Mouse (Mus musculus) neural tube, embryonic 12.5 days (tissue): ENCODE measurements around the gene Slit3. TPM values are rescaled to one million over a fixed set of nuclear protein-coding genes. Genes with fewer than 3 reads are reported as not detected.

Experiments
- ATAC-seq: fragments of 200-750 bp; cut with Nextera tagmentation; 2 replicates; pipeline ENCODE4 v1.8.0; 2017; ENCODE audit warnings: low read depth, mild to moderate bottlenecking, moderate TSS enrichment, moderate library complexity; ENCODE audit not compliant: low FRiP score
- H3K27ac ChIP-seq: fragments of 300-500 bp; sonication (generic); 2 replicates; pipeline ENCODE4 v1.5.1; 2016
- H3K27me3 ChIP-seq: fragments of 300-500 bp; sonication (generic); replicated peaks from 2 replicates; pipeline ENCODE4 v1.6.1; 2016; ENCODE audit warnings: mild to moderate bottlenecking
- H3K36me3 ChIP-seq: fragments of 300-500 bp; sonication (generic); 2 replicates; pipeline ENCODE4 v1.6.1; 2016; ENCODE audit warnings: mild to moderate bottlenecking
- H3K4me1 ChIP-seq: fragments of 300-500 bp; sonication (generic); 2 replicates; pipeline ENCODE4 v1.6.1; 2016
- H3K4me2 ChIP-seq: fragments of 300-500 bp; sonication (generic); replicated peaks from 2 replicates; pipeline ENCODE4 v1.6.1; 2016; ENCODE audit warnings: mild to moderate bottlenecking
- H3K4me3 ChIP-seq: fragments of 300-500 bp; sonication (generic); 2 replicates; pipeline ENCODE4 v1.5.1; 2016
- H3K9ac ChIP-seq: fragments of 300-500 bp; sonication (generic); 2 replicates; pipeline ENCODE4 v1.6.1; 2016; ENCODE audit warnings: mild to moderate bottlenecking
- H3K9me3 ChIP-seq: fragments of 300-500 bp; sonication (generic); 2 replicates; pipeline ENCODE4 v1.6.1; 2016; ENCODE audit warnings: mild to moderate bottlenecking
- whole genome bisulfite sequencing: fragments of 180-500 bp; shearing (Covaris S2); methylation state at CpG from one replicate; pipeline ENCODE4 v1.1.7; 2016; 5-methylcytosine and 5-hydroxymethylcytosine counted together
- polyA plus RNA-seq: library from polyadenylated mRNA; unstranded; fragments of >200 nt; fragmentation: Nextera tagmentation; extraction: Ambion mirVana; gene quantifications from 2 replicates; pipeline ENCODE4 v1.2.1, GENCODE M21; 2016

Gene Slit3
- polyA plus RNA-seq, 1 experiment from 2014 or later = 65.0 TPM

GRCm38 (mm10) chr11:35167176-35167575, 46.2 kb downstream of the Slit3 start:
- no peak for ATAC-seq
- H3K4me3 ChIP-seq = no peak overlapping the region
- no peak overlapping the region for H3K27ac ChIP-seq
- H3K4me2 ChIP-seq = no peak overlapping the region
- H3K36me3 ChIP-seq = no peaks in the 10 kb centered on the region
- 83% methylated on average over 8 of the region's 8 CpGs for WGBS
- no peaks in the 10 kb centered on the region for H3K9me3 ChIP-seq
- H3K27me3 ChIP-seq = no peaks in the 10 kb centered on the region
- no peaks in the 10 kb centered on the region for H3K4me1 ChIP-seq
- H3K9ac ChIP-seq = no peak overlapping the region

- Histone ChIP-seq H3K27me3 (no peaks in the 10 kb centered on the region), H3K9me3 (no peaks in the 10 kb centered on the region), H3K4me2 (no peak overlapping the region), H3K4me3 (no peak overlapping the region), H3K27ac (no peak overlapping the region), H3K9ac (no peak overlapping the region), H3K4me1 (no peaks in the 10 kb centered on the region), H3K36me3 (no peaks in the 10 kb centered on the region)
- no peak for ATAC-seq
- WGBS = 89% methylated on average over 6 of the region's 6 CpGs
These were observed 50.5 kb downstream of the Slit3 start for GRCm38 (mm10) chr11:35171505-35171904.

GRCm38 (mm10) chr11:35177564-35177963, 56.5 kb downstream of the Slit3 start:
- no peak overlapping the region for H3K4me2 ChIP-seq
- H3K27me3 ChIP-seq = 0 out of 2 replicates have a peak, but pooled peaks cover 4% of the 10 kb centered on the region
- no peak overlapping the region for H3K9ac ChIP-seq
- 84% methylated on average over 7 of the region's 7 CpGs for WGBS
- H3K36me3 ChIP-seq = no peaks in the 10 kb centered on the region
- no peaks in the 10 kb centered on the region for H3K9me3 ChIP-seq
- no peak overlapping the region for H3K4me3 ChIP-seq
- H3K27ac ChIP-seq = no peak overlapping the region
- no peaks in the 10 kb centered on the region; the same call in 1 of the 2 replicates for H3K4me1 ChIP-seq
- ATAC-seq = no peak

- H3K4me1 ChIP-seq = no peaks in the 10 kb centered on the region; the same call in 1 of the 2 replicates
- H3K9ac ChIP-seq = no peak overlapping the region
- WGBS = 45% methylated on average over 24 of the region's 24 CpGs
- H3K27ac ChIP-seq = no peak overlapping the region
- ATAC-seq = no peak
- H3K4me2 ChIP-seq = peak overlapping the region; percentile 35
- no peak overlapping the region for H3K4me3 ChIP-seq
- H3K9me3 ChIP-seq = no peaks in the 10 kb centered on the region
- 0 out of 2 replicates have a peak, but pooled peaks cover 4% of the 10 kb centered on the region for H3K27me3 ChIP-seq
- no peaks in the 10 kb centered on the region for H3K36me3 ChIP-seq
These were observed 57.3 kb downstream of the Slit3 start for GRCm38 (mm10) chr11:35178144-35178817.

- ATAC-seq = no peak
- 42% methylated on average over 8 of the region's 8 CpGs for WGBS
- Histone ChIP-seq H3K9me3 (no peaks in the 10 kb centered on the region), H3K4me3 (no peak overlapping the region), H3K27me3 (0 out of 2 replicates have a peak, but pooled peaks cover 4% of the 10 kb centered on the region), H3K27ac (no peak overlapping the region), H3K36me3 (no peaks in the 10 kb centered on the region), H3K4me1 (no peaks in the 10 kb centered on the region; the same call in 1 of the 2 replicates), H3K4me2 (no peak overlapping the region), H3K9ac (no peak overlapping the region)
These were observed 58.3 kb downstream of the Slit3 start for GRCm38 (mm10) chr11:35179305-35179704.

GRCm38 (mm10) chr11:35182887-35183286, 61.9 kb downstream of the Slit3 start:
- 0 out of 2 replicates have a peak, but pooled peaks have one; percentile 58 for ATAC-seq
- Histone ChIP-seq H3K9me3 (no peaks in the 10 kb centered on the region), H3K4me2 (no peak overlapping the region), H3K27ac (no peak overlapping the region), H3K27me3 (0 out of 2 replicates have a peak, but pooled peaks cover 4% of the 10 kb centered on the region), H3K4me1 (no peaks in the 10 kb centered on the region; the same call in 1 of the 2 replicates), H3K9ac (no peak overlapping the region), H3K4me3 (no peak overlapping the region), H3K36me3 (no peaks in the 10 kb centered on the region)
- 26% methylated on average over 5 of the region's 5 CpGs for WGBS

- Histone ChIP-seq H3K4me3 (no peak overlapping the region), H3K27ac (no peak overlapping the region), H3K4me1 (no peaks in the 10 kb centered on the region), H3K9ac (no peak overlapping the region), H3K27me3 (no peaks in the 10 kb centered on the region), H3K9me3 (no peaks in the 10 kb centered on the region), H3K36me3 (no peaks in the 10 kb centered on the region), H3K4me2 (no peak overlapping the region)
- 82% methylated on average over 6 of the region's 6 CpGs for WGBS
- no peak for ATAC-seq
These were observed 73.8 kb downstream of the Slit3 start for GRCm38 (mm10) chr11:35194826-35195225.

DNA sequence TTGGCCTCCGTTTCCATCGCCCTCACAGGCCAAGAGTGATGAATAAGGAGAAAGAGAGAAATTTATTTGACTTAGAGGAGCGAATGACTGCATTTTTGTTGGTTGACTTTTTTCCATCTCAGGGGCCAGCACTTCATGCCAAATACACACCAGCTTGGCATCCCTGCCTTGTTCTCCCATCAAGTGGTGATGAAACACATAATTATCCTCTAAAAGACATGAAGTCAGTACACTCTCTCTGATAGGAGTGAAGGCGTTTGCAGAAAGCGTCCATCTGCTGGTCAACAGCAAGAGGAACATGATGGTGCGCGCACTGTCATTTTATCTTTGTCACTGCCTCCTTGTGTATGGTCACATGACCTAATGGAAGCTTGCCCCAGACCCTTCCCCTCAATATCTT, 75.8 kb downstream of the Slit3 start:
- Histone ChIP-seq H3K27me3 (no peaks in the 10 kb centered on the region; the same call in 1 of the 2 replicates), H3K4me2 (no peak overlapping the region), H3K27ac (no peak overlapping the region), H3K4me1 (0 out of 2 replicates have a peak, but pooled peaks cover under 1% of the 10 kb centered on the region), H3K4me3 (no peak overlapping the region), H3K36me3 (no peaks in the 10 kb centered on the region), H3K9ac (no peak overlapping the region), H3K9me3 (no peaks in the 10 kb centered on the region)
- WGBS = 92% methylated on average over 7 of the region's 7 CpGs
- ATAC-seq = no peak

- no peaks in the 10 kb centered on the region; the same call in 1 of the 2 replicates for H3K27me3 ChIP-seq
- 93% methylated on average over 6 of the region's 6 CpGs for WGBS
- ATAC-seq = no peak
These were observed 77.6 kb downstream of the Slit3 start for GRCm38 (mm10) chr11:35198537-35199088.

DNA sequence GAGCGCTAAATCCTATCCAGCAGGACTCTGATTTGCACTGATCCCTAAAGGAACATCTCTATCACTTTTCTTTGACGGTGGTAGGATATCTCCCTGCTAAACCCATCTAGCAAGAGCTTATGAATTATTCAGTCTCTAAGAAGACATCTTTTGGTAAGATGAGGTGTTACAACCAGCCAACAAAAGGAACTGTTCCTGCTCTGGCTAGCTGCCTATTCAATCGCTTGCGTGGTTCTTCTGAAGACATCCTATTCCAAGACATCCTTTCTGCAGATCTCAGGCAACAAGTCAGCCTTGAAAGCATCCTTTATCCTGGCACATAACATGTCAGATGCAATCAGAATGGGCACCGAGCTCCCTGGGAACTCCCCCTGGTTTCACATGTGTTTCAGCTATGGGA, 81.3 kb downstream of the Slit3 start:
- no peaks in the 10 kb centered on the region for H3K9me3 ChIP-seq
- no peaks in the 10 kb centered on the region for H3K36me3 ChIP-seq
- no peak overlapping the region for H3K4me3 ChIP-seq
- H3K27ac ChIP-seq = no peak overlapping the region
- H3K4me1 ChIP-seq = peaks cover 33% of the 10 kb centered on the region
- 56% methylated on average over 5 of the region's 5 CpGs for WGBS
- no peak overlapping the region for H3K9ac ChIP-seq
- no peaks in the 10 kb centered on the region; the same call in 1 of the 2 replicates for H3K27me3 ChIP-seq
- ATAC-seq = no peak
- no peak overlapping the region for H3K4me2 ChIP-seq

More at GRCm38 (mm10) chr11:35198537-35199088, 77.6 kb downstream of the Slit3 start:
- Histone ChIP-seq H3K36me3 (no peaks in the 10 kb centered on the region), H3K4me1 (peaks cover 18% of the 10 kb centered on the region), H3K9ac (no peak overlapping the region), H3K27ac (no peak overlapping the region), H3K4me3 (no peak overlapping the region), H3K4me2 (no peak overlapping the region), H3K9me3 (no peaks in the 10 kb centered on the region)

DNA sequence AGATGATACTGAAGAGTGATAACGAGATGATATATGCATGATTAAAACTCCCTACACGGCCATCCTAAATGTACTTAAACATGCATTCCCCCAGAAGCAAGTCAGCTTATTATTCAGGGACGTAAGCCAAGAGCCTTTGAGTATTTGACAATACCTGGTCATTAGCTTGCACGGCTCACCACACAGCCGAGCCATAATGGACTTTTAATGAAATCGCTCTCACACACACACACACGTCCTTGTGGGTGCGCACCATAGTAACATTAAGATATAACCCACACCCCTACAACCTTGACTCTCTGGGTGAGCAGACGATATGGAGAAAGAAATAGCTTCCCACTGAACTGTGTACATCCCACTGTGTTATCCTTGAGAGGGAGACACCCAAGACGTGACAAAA, 82.6 kb downstream of the Slit3 start:
- peaks cover 33% of the 10 kb centered on the region for H3K4me1 ChIP-seq
- H3K4me3 ChIP-seq = no peak overlapping the region
- no peaks in the 10 kb centered on the region for H3K9me3 ChIP-seq
- no peaks in the 10 kb centered on the region for H3K36me3 ChIP-seq
- H3K9ac ChIP-seq = no peak overlapping the region
- no peaks in the 10 kb centered on the region; the same call in 1 of the 2 replicates for H3K27me3 ChIP-seq
- ATAC-seq = peak; percentile 82
- H3K4me2 ChIP-seq = peak overlapping the region; percentile 42
- no peak overlapping the region for H3K27ac ChIP-seq
- WGBS = 29% methylated on average over 10 of the region's 10 CpGs

GRCm38 (mm10) chr11:35204084-35204483, 83.1 kb downstream of the Slit3 start:
- Histone ChIP-seq H3K9me3 (no peaks in the 10 kb centered on the region), H3K4me1 (peaks cover 33% of the 10 kb centered on the region), H3K4me3 (no peak overlapping the region), H3K27me3 (no peaks in the 10 kb centered on the region; the same call in 1 of the 2 replicates), H3K4me2 (peak overlapping the region; percentile 42), H3K36me3 (no peaks in the 10 kb centered on the region), H3K27ac (no peak overlapping the region), H3K9ac (no peak overlapping the region)
- peak; percentile 80 for ATAC-seq
- WGBS = 12% methylated on average over 9 of the region's 9 CpGs
